Mouse (Mus musculus): ENCODE measurements around the gene Mapk12. TPM values are rescaled to one million over a fixed set of nuclear protein-coding genes. Genes with fewer than 3 reads are reported as not detected.

Mapk12 gene
- total and polyA plus RNA-seq, 3 experiments = 0.21 TPM; not detected in 2

GRCm38 (mm10) chr15:89179630-89179964 lies 39.1 kb upstream of the Mapk12 start:
- Histone ChIP-seq H3K4me1 (ENCODE audit: control insufficient read depth in 1 of 2, insufficient read depth in 2 of 2) (peaks cover 22 to 49% of the 10 kb centered on the region in 2 experiments), H3K9me3 (replicated peaks; ENCODE audit: low read length) (peaks cover 8% of the 10 kb centered on the region), H3K79me2 (replicated peaks; ENCODE audit: control insufficient read depth, extremely low read depth, insufficient read depth, poor library complexity, severe bottlenecking) (0 out of 2 replicates have a peak, but pooled peaks cover 3% of the 10 kb centered on the region), H3K27me3 (replicated peaks) (no peaks in the 10 kb centered on the region), H3K27ac (ENCODE audit: insufficient read depth, low read depth) (no peak overlapping the region; the same call in 1 of the 2 replicates), H3K9ac (ENCODE audit: insufficient read depth, low read depth) (peak overlapping the region; percentile 35), H3K36me3 (replicated peaks in 1 of 2; ENCODE audit: control insufficient read depth in 1 of 2, insufficient read depth in 1 of 2, low read length in 1 of 2) (peaks cover 2 to 30% of the 10 kb centered on the region in 2 experiments), H3K4me3 (replicated peaks in 1 of 3; ENCODE audit: low read depth in 2 of 3, low read length in 2 of 3, poor library complexity in 1 of 3) (peak overlapping the region in 2 of 3 experiments; percentile 45 to 77), H3K4me2 (ENCODE audit: insufficient read depth, low read depth, poor library complexity, severe bottlenecking) (peak overlapping the region; percentile 92)
- dilution Hi-C loops (cut with MboI; ENCODE audit: extremely low pct_ligation_motif_present, extremely low pct_unique_long_range_greater_than_20kb, low sequenced_read_pairs) = no loop called here
- TF ChIP-seq MAFK (IDR thresholded peaks at IDR 0.05; ENCODE audit: insufficient replicate concordance, low read length) = no peak
- TF ChIP-seq BHLHE40 (IDR thresholded peaks at IDR 0.05; ENCODE audit: low read depth, low read length) = peak; percentile 60
- no peak for TF ChIP-seq UBTF (IDR thresholded peaks at IDR 0.05; ENCODE audit: low read depth, low read length)
- TF ChIP-seq USF2 (conservative IDR thresholded peaks at IDR 0.05; ENCODE audit: low read depth, low read length) = no peak
- no peak for DNase-seq (ENCODE audit: extremely low read depth)
- in situ Hi-C loops (cut with MboI; ENCODE audit: low pct_ligation_motif_present, low pct_unique_long_range_greater_than_20kb, low sequenced_read_pairs) = no loop called here

- Histone ChIP-seq H3K9ac (ENCODE audit: insufficient read depth, low read depth) (peak overlapping the region; percentile 35), H3K4me1 (ENCODE audit: control insufficient read depth in 1 of 2, insufficient read depth in 2 of 2) (peaks cover 22 to 49% of the 10 kb centered on the region in 2 experiments), H3K27ac (ENCODE audit: insufficient read depth, low read depth) (no peak overlapping the region; the same call in 1 of the 2 replicates), H3K4me3 (replicated peaks in 1 of 3; ENCODE audit: low read depth in 2 of 3, low read length in 2 of 3, poor library complexity in 1 of 3) (peak overlapping the region in 2 of 3 experiments; percentile 45 to 77), H3K9me3 (replicated peaks; ENCODE audit: low read length) (peaks cover 8% of the 10 kb centered on the region), H3K36me3 (replicated peaks in 1 of 2; ENCODE audit: control insufficient read depth in 1 of 2, insufficient read depth in 1 of 2, low read length in 1 of 2) (peaks cover 0 to 25% of the 10 kb centered on the region in 2 experiments), H3K79me2 (replicated peaks; ENCODE audit: control insufficient read depth, extremely low read depth, insufficient read depth, poor library complexity, severe bottlenecking) (0 out of 2 replicates have a peak, but pooled peaks cover 3% of the 10 kb centered on the region), H3K4me2 (ENCODE audit: insufficient read depth, low read depth, poor library complexity, severe bottlenecking) (peak overlapping the region; percentile 92), H3K27me3 (replicated peaks) (no peaks in the 10 kb centered on the region)
- in situ Hi-C loops (cut with MboI; ENCODE audit: low pct_ligation_motif_present, low pct_unique_long_range_greater_than_20kb, low sequenced_read_pairs) (no loop called here), dilution Hi-C loops (cut with MboI; ENCODE audit: extremely low pct_ligation_motif_present, extremely low pct_unique_long_range_greater_than_20kb, low sequenced_read_pairs) (no loop called here)
- TF ChIP-seq ELF1 (IDR thresholded peaks at IDR 0.05; ENCODE audit: low read depth, low read length) (peak; percentile 89), MXI1 (IDR thresholded peaks at IDR 0.05; ENCODE audit: low read depth, low read length) (no peak), ZC3H11A (IDR thresholded peaks at IDR 0.05; ENCODE audit: low read depth, low read length) (no peak), MAZ (IDR thresholded peaks at IDR 0.05; ENCODE audit: low read depth, low read length) (peak; percentile 67; the same call in 1 of the 2 replicates), POLR2A (IDR thresholded peaks at IDR 0.05; ENCODE audit: low read depth, low read length) (peak; percentile 61), MEF2A (IDR thresholded peaks at IDR 0.05; ENCODE audit: borderline replicate concordance, low read depth, low read length) (0 out of 2 replicates have a peak, but pooled peaks have one; percentile 9), USF1 (IDR thresholded peaks at IDR 0.05; ENCODE audit: low read depth, low read length) (no peak), RCOR1 (conservative IDR thresholded peaks at IDR 0.05; ENCODE audit: low read depth, low read length) (no peak), CHD1 (IDR thresholded peaks at IDR 0.05; ENCODE audit: low read depth, low read length) (peak; percentile 67; the same call in 1 of the 2 replicates), BHLHE40 (IDR thresholded peaks at IDR 0.05; ENCODE audit: low read depth, low read length) (no peak), TCF12 (IDR thresholded peaks at IDR 0.05; ENCODE audit: low read depth, low read length) (peak; percentile 60; the same call in 1 of the 2 replicates), E2F4 (IDR thresholded peaks at IDR 0.05; ENCODE audit: insufficient replicate concordance, low read depth, low read length) (no peak)
- no peak for DNase-seq (ENCODE audit: extremely low read depth)
Observed at GRCm38 (mm10) chr15:89178954-89179629, 38.6 kb upstream of the Mapk12 start.

Measured in CH12.LX (cell line).